Mouse (Mus musculus) layer of hippocampus, adult 2 months (tissue): ENCODE data around the gene Car2. TPM values are rescaled to one million over a fixed set of nuclear protein-coding genes. Genes with fewer than 3 reads are reported as not detected.

Experiments used
- DNase-seq, 2 experiments: peaks; one replicate each; pipeline ENCODE4 v3.0.0; 2022; ENCODE audit warnings: low spot score in 2 of 2
- H3K27ac ChIP-seq: fragments of 200-600 bp; 2 replicates; pipeline ENCODE4 v1.8.1; 2022
- H3K4me3 ChIP-seq: fragments of 200-600 bp; 2 replicates; pipeline ENCODE4 v1.8.1; 2022; ENCODE audit warnings: mild to moderate bottlenecking
- CTCF ChIP-seq: fragments of 200-600 bp; conservative IDR thresholded peaks from 2 replicates; pipeline ENCODE4 v1.8.1; 2022; ENCODE audit warnings: antibody characterized with exemption, mild to moderate bottlenecking, moderate library complexity
- total RNA-seq, 2 experiments: library from RNA; stranded (reverse); gene quantifications; 2 replicates each; pipeline ENCODE4 v1.2.3; 2021

Car2 gene
- total RNA-seq, 2 experiments from 2014 or later: 134 to 144 TPM

- no peak for TF ChIP-seq CTCF
- H3K4me3 ChIP-seq: no peak overlapping the region
- no peak overlapping the region for H3K27ac ChIP-seq
- no peak for DNase-seq
Measured at GRCm38 (mm10) chr3:14911992-14912582, 26.0 kb downstream of the Car2 start.

DNA sequence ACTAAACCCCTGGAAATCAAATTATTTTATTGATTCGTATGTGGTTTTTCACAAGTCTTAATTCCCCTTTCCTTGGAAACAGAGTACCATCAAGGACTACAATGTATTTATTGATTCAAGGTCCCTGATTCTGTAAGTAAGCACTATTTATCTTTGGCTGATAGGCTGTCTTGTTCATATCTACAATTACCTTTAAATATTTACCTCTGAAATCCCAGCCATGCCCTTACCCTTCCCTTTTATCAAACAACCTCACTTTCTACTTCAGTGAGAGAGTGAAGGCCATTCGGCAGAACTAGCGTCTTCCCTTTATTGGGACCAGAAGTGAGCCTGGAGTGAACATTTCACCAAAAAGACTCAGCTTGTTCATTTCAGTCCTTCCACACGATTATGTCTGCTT is 27.7 kb downstream of the Car2 start:
- H3K4me3 ChIP-seq: no peak overlapping the region
- H3K27ac ChIP-seq: no peak overlapping the region
- no peak for TF ChIP-seq CTCF
- DNase-seq: no peak

DNA sequence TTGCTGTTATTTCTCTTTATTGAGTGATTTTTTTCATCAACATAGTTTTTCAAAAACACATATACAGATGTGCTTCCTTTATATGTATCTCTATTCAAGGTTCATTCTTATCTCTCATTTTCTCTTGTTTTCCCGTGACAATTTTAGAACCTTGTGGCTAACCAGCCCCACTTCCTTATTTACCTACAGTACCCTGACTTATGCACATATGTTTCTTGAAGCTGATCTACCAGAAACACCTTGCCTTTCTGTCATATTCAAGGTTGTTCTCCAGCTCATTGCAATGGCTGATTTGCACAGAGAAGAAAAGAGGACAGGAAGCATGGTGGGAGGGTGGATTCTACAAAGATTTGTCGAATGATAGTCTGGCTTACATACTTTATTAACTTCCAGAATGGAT is 29.3 kb downstream of the Car2 start:
- no peak for DNase-seq
- TF ChIP-seq CTCF: no peak
- no peak overlapping the region for H3K27ac ChIP-seq
- no peak overlapping the region for H3K4me3 ChIP-seq

DNA sequence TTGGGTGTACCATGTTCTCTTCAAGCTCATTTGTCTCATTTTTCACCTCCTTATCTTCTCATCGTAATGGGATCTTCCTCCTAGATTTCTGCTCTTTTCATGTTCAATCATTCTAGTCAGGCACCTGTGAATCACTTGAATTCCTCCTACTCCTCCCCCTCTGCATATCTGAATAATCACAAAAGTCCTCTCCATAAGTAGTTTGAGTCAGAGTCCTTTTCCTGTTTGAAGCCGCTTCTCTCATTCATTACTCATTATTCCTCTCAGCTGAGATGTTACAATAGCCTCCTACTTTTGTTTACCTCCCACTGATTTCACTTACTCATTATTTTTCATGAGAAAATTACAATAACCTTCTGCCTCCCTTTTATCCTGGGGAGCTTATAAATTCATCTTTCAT is 31.2 kb downstream of the Car2 start:
- TF ChIP-seq CTCF: no peak
- no peak for DNase-seq
- no peak overlapping the region for H3K27ac ChIP-seq
- H3K4me3 ChIP-seq: no peak overlapping the region

DNA sequence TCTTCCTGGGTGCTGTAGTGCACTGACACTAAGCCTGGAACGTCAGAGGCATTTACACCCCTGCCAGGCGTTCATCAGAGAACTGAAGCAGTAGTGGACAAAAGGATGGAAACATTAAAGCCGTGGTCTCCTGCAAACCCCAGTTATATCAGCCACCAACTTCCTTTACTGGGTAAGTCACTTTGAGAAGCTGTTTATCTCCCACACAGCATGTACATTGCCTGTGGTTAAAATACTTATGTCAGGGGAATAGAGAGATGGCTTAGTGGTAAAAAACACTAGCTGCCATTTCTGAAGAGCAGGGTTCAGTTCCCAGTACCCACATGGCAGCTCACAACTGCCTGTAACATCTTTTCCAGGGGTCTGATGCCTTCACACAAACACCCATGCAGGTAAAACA is 58.6 kb downstream of the Car2 start:
- DNase-seq: no peak
- no peak overlapping the region for H3K4me3 ChIP-seq
- no peak for TF ChIP-seq CTCF

GRCm38 (mm10) chr3:14945627-14946026 is 59.6 kb downstream of the Car2 start:
- no peak for TF ChIP-seq CTCF
- Histone ChIP-seq H3K27ac (no peak overlapping the region), H3K4me3 (no peak overlapping the region)
- no peak for DNase-seq

More for the DNA sequence above, 58.6 kb downstream of the Car2 start:
- H3K27ac ChIP-seq: no peak overlapping the region

DNA sequence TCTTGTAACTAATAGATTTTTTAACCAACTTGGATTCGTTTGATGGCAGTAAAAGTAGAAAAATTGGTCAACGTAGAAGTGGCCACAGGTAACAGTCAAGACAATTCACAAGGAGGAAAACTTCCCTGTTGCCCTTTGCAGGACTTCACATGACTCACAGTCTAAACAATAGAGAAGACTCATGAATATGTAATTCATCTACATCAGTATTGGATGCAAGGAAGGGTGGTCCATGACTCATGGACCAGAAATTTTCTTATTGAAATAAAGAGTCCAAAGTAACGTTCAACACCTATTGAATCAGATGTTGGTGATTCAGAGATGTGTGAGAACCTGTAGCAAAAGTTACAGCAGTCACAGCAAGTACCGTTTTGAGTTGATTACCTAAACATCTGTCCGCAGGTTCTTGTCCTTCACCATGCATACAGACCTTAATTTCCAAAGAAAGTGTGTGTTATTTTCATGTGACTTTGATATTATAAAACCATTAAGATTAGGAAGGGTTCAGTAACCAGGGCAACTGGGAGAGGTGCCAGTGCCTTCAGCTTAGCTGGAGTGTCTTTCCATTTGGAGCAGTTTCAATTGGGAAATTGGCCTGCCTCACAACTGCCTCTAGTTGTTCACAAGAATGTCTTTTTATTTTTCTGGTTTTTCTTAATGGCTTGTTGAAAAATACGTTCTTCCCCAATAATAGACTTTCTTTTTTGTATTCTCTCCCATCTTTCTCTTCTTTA is 62.2 kb downstream of the Car2 start:
- peak overlapping the region; percentile 78 for H3K27ac ChIP-seq
- peak; percentile 51 to 69 for DNase-seq
- no peak for TF ChIP-seq CTCF
- no peak overlapping the region for H3K4me3 ChIP-seq

GRCm38 (mm10) chr3:14950031-14950430 is 64.0 kb downstream of the Car2 start:
- no peak for DNase-seq
- no peak for TF ChIP-seq CTCF
- Histone ChIP-seq H3K27ac (no peak overlapping the region), H3K4me3 (no peak overlapping the region)

Other genes starting within 250 kb of the Car2 start
- under 1 TPM; 0.54 to 0.97 TPM for gene Car13, start 244.5 kb upstream of the Car2 start, total RNA-seq
- gene Car1, start 77.9 kb upstream of the Car2 start, total RNA-seq: not detected
- gene Car3, start 22.8 kb upstream of the Car2 start, total RNA-seq: under 1 TPM in 1 of 2 experiments, not detected in 1; 0.20 TPM